Mouse (Mus musculus): ENCODE results near the gene Snx29. TPM values are rescaled to one million over a fixed set of nuclear protein-coding genes. Genes with fewer than 3 reads are reported as not detected.
A peak's percentile ranks its signal among the peaks of the same experiment; 100 is the strongest.

The Snx29 gene
- polyA plus RNA-seq, 1 experiment from 2014 or later = 22.7 TPM

- Histone ChIP-seq H3K4me2 (no peak overlapping the region), H3K9ac (no peak overlapping the region), H3K9me3 (no peaks in the 10 kb centered on the region), H3K36me3 (replicated peaks) (no peaks in the 10 kb centered on the region), H3K27me3 (replicated peaks) (no peaks in the 10 kb centered on the region), H3K27ac (no peak overlapping the region), H3K4me3 (no peak overlapping the region), H3K4me1 (no peaks in the 10 kb centered on the region)
- WGBS = 27% methylated on average over 2 of the region's 2 CpGs
- ATAC-seq (replicated peaks) = no peak
Measured at GRCm38 (mm10) chr16:11793391-11793790, 470.7 kb downstream of the Snx29 start.

GRCm38 (mm10) chr16:11794628-11795027 lies 471.9 kb downstream of the Snx29 start:
- no peak overlapping the region for H3K4me3 ChIP-seq
- H3K27ac ChIP-seq = no peak overlapping the region
- 52% methylated on average over 4 of the region's 4 CpGs for WGBS
- H3K27me3 ChIP-seq (replicated peaks) = no peaks in the 10 kb centered on the region
- no peaks in the 10 kb centered on the region for H3K4me1 ChIP-seq
- no peaks in the 10 kb centered on the region for H3K9me3 ChIP-seq
- no peaks in the 10 kb centered on the region for H3K36me3 ChIP-seq (replicated peaks)
- ATAC-seq (replicated peaks) = no peak
- H3K4me2 ChIP-seq = no peak overlapping the region
- no peak overlapping the region for H3K9ac ChIP-seq

- no peak overlapping the region for H3K4me2 ChIP-seq
- no peaks in the 10 kb centered on the region for H3K4me1 ChIP-seq
- no peaks in the 10 kb centered on the region for H3K27me3 ChIP-seq (replicated peaks)
- no peak overlapping the region for H3K27ac ChIP-seq
- no peak overlapping the region for H3K4me3 ChIP-seq
- no peaks in the 10 kb centered on the region for H3K9me3 ChIP-seq
- WGBS = 77% methylated on average over 7 of the region's 7 CpGs
- no peaks in the 10 kb centered on the region for H3K36me3 ChIP-seq (replicated peaks)
- no peak overlapping the region for H3K9ac ChIP-seq
- no peak for ATAC-seq (replicated peaks)
Measured at GRCm38 (mm10) chr16:11795758-11796460, 473.2 kb downstream of the Snx29 start.

GRCm38 (mm10) chr16:11801960-11802539 lies 479.3 kb downstream of the Snx29 start:
- Histone ChIP-seq H3K27ac (no peak overlapping the region), H3K4me1 (no peaks in the 10 kb centered on the region), H3K27me3 (replicated peaks) (no peaks in the 10 kb centered on the region), H3K9me3 (no peaks in the 10 kb centered on the region), H3K9ac (no peak overlapping the region), H3K36me3 (replicated peaks) (no peaks in the 10 kb centered on the region), H3K4me3 (no peak overlapping the region), H3K4me2 (no peak overlapping the region)
- 91% methylated on average over 7 of the region's 7 CpGs for WGBS
- ATAC-seq (replicated peaks) = 0 out of 2 replicates have a peak, but pooled peaks have one; percentile 20

Other genes with a start within 250 kb of the Snx29 start
- 32.0 and 34.6 TPM in 2 replicates for gene Txndc11, start 188.3 kb upstream of the Snx29 start, polyA plus RNA-seq (2015; fragmentation: Nextera tagmentation; extraction: Ambion mirVana)
- 74.5 and 84.6 TPM in 2 replicates for gene Zc3h7a, start 146.5 kb upstream of the Snx29 start, polyA plus RNA-seq (2015; fragmentation: Nextera tagmentation; extraction: Ambion mirVana)
- 119 and 122 TPM in 2 replicates for gene Rsl1d1, start 119.6 kb upstream of the Snx29 start, polyA plus RNA-seq (2015; fragmentation: Nextera tagmentation; extraction: Ambion mirVana)
- 46.8 and 48.6 TPM in 2 replicates for gene Gspt1, start 68.6 kb upstream of the Snx29 start, polyA plus RNA-seq (2015; fragmentation: Nextera tagmentation; extraction: Ambion mirVana)
- 0.22 and 0.36 TPM in 2 replicates for gene Tnfrsf17, start 9.1 kb upstream of the Snx29 start, polyA plus RNA-seq (2015; fragmentation: Nextera tagmentation; extraction: Ambion mirVana)

Data from midbrain, embryonic 15.5 days (tissue).